Mouse (Mus musculus) ovary, postnatal 14 days (tissue): ENCODE results near the gene Gpr21.
"Not testable (repeated sequence)": the region's sequence is repeated elsewhere in the genome, so short reads cannot be mapped to it uniquely, and the experiment has no call there.

Experiments
- DNase-seq: peaks from one replicate; pipeline ENCODE4 v3.0.0; 2022; ENCODE audit warnings: low spot score

The Gpr21 gene

GRCm38 (mm10) chr2:37516030-37516710, at the start of gene Gpr21:
Gene Gpr21 (plus strand): TSS chr2:37516332.
- no peak for DNase-seq

GRCm38 (mm10) chr2:37479559-37479958, 36.6 kb upstream of the Gpr21 start:
- no peak for DNase-seq

GRCm38 (mm10) chr2:37480039-37480438, 36.1 kb upstream of the Gpr21 start:
- no peak for DNase-seq

GRCm38 (mm10) chr2:37484165-37484564, 32.0 kb upstream of the Gpr21 start:
- DNase-seq, result no peak

- peak; percentile 40 for DNase-seq
Measured at GRCm38 (mm10) chr2:37485370-37485769, 30.8 kb upstream of the Gpr21 start.

GRCm38 (mm10) chr2:37486408-37486807, 29.7 kb upstream of the Gpr21 start:
- DNase-seq, result no peak

GRCm38 (mm10) chr2:37488956-37489355, 27.2 kb upstream of the Gpr21 start:
- no peak for DNase-seq

GRCm38 (mm10) chr2:37497321-37497720, 18.8 kb upstream of the Gpr21 start:
- DNase-seq, result no peak

GRCm38 (mm10) chr2:37505856-37506255, 10.3 kb upstream of the Gpr21 start:
- not testable (repeated sequence) for DNase-seq

GRCm38 (mm10) chr2:37511134-37511901, 4.8 kb upstream of the Gpr21 start:
- no peak for DNase-seq

- DNase-seq, result no peak
Measured at GRCm38 (mm10) chr2:37516922-37517462, 860 bp downstream of the Gpr21 start.

GRCm38 (mm10) chr2:37518561-37519285, 2.6 kb downstream of the Gpr21 start:
- no peak for DNase-seq

GRCm38 (mm10) chr2:37519286-37519640, 3.1 kb downstream of the Gpr21 start:
- no peak for DNase-seq

- DNase-seq, result no peak
Measured at GRCm38 (mm10) chr2:37527587-37527986, 11.5 kb downstream of the Gpr21 start.

GRCm38 (mm10) chr2:37529397-37529796, 13.3 kb downstream of the Gpr21 start:
- DNase-seq, result no peak

GRCm38 (mm10) chr2:37530766-37531165, 14.6 kb downstream of the Gpr21 start:
- DNase-seq, result no peak

- no peak for DNase-seq
Measured at GRCm38 (mm10) chr2:37531639-37532038, 15.5 kb downstream of the Gpr21 start.

GRCm38 (mm10) chr2:37549346-37550012, 33.3 kb downstream of the Gpr21 start:
- DNase-seq, result no peak

- no peak for DNase-seq
Measured at GRCm38 (mm10) chr2:37556366-37556765, 40.2 kb downstream of the Gpr21 start.

GRCm38 (mm10) chr2:37565579-37565978, 49.4 kb downstream of the Gpr21 start:
- DNase-seq, result no peak

- no peak for DNase-seq
Measured at GRCm38 (mm10) chr2:37566035-37566434, 49.9 kb downstream of the Gpr21 start.

- DNase-seq, result no peak
Measured at GRCm38 (mm10) chr2:37569888-37570287, 53.8 kb downstream of the Gpr21 start.
